Mouse (Mus musculus): ENCODE measurements around the gene Cdkn1c. TPM values are rescaled to one million over a fixed set of nuclear protein-coding genes. Genes with fewer than 3 reads are reported as not detected.

Cdkn1c gene
- total RNA-seq (2022) = 10 to 100 TPM; 16.4 to 17.3 (median 16.9) TPM

GRCm38 (mm10) chr7:143460874-143461273 lies at the start of gene Cdkn1c:
TSS of gene Cdkn1c (minus strand) at chr7:143461050.
- peak; percentile 45 to 84 for DNase-seq (ENCODE audit: low spot score in 2 of 2)

GRCm38 (mm10) chr7:143509566-143509965 lies 48.7 kb upstream of the Cdkn1c start:
- DNase-seq (ENCODE audit: low spot score in 2 of 2) = no peak

GRCm38 (mm10) chr7:143506675-143507074 lies 45.8 kb upstream of the Cdkn1c start:
- no peak for DNase-seq (ENCODE audit: low spot score in 2 of 2)

GRCm38 (mm10) chr7:143506271-143506670 lies 45.4 kb upstream of the Cdkn1c start:
- no peak for DNase-seq (ENCODE audit: low spot score in 2 of 2)

- DNase-seq (ENCODE audit: low spot score in 2 of 2) = peak in 1 of 2 experiments; percentile 44
Measured at GRCm38 (mm10) chr7:143505823-143506222, 45.0 kb upstream of the Cdkn1c start.

GRCm38 (mm10) chr7:143505411-143505810 lies 44.6 kb upstream of the Cdkn1c start:
- DNase-seq (ENCODE audit: low spot score in 2 of 2) = no peak

- DNase-seq (ENCODE audit: low spot score in 2 of 2) = no peak
Measured at GRCm38 (mm10) chr7:143503926-143504325, 43.1 kb upstream of the Cdkn1c start.

- DNase-seq (ENCODE audit: low spot score in 2 of 2) = no peak
Measured at GRCm38 (mm10) chr7:143502418-143503200, 41.8 kb upstream of the Cdkn1c start, which contains the start of gene Phlda2. TSS of gene Phlda2 (minus strand) at chr7:143503150.

- no peak for DNase-seq (ENCODE audit: low spot score in 2 of 2)
Measured at GRCm38 (mm10) chr7:143501643-143502417, 41.0 kb upstream of the Cdkn1c start.

GRCm38 (mm10) chr7:143500912-143501311 lies 40.1 kb upstream of the Cdkn1c start:
- no peak for DNase-seq (ENCODE audit: low spot score in 2 of 2)

- DNase-seq (ENCODE audit: low spot score in 2 of 2) = no peak
Measured at GRCm38 (mm10) chr7:143498584-143498983, 37.7 kb upstream of the Cdkn1c start.

GRCm38 (mm10) chr7:143495104-143495961 lies 34.5 kb upstream of the Cdkn1c start:
- DNase-seq (ENCODE audit: low spot score in 2 of 2) = no peak

- no peak for DNase-seq (ENCODE audit: low spot score in 2 of 2)
Measured at GRCm38 (mm10) chr7:143493616-143494126, 32.8 kb upstream of the Cdkn1c start.

GRCm38 (mm10) chr7:143489735-143490134 lies 28.9 kb upstream of the Cdkn1c start:
- DNase-seq (ENCODE audit: low spot score in 2 of 2) = no peak

GRCm38 (mm10) chr7:143482541-143482940 lies 21.7 kb upstream of the Cdkn1c start:
- no peak for DNase-seq (ENCODE audit: low spot score in 2 of 2)

- no peak for DNase-seq (ENCODE audit: low spot score in 2 of 2)
Measured at GRCm38 (mm10) chr7:143481806-143482387, 21.0 kb upstream of the Cdkn1c start.

- no peak for DNase-seq (ENCODE audit: low spot score in 2 of 2)
Measured at GRCm38 (mm10) chr7:143480498-143480897, 19.6 kb upstream of the Cdkn1c start.

GRCm38 (mm10) chr7:143477800-143478199 lies 16.9 kb upstream of the Cdkn1c start:
- DNase-seq (ENCODE audit: low spot score in 2 of 2) = no peak

GRCm38 (mm10) chr7:143476702-143477335 lies 16.0 kb upstream of the Cdkn1c start:
- DNase-seq (ENCODE audit: low spot score in 2 of 2) = no peak

GRCm38 (mm10) chr7:143475876-143476275 lies 15.0 kb upstream of the Cdkn1c start:
- DNase-seq (ENCODE audit: low spot score in 2 of 2) = no peak
